ENCODE assay signal across 9 mouse cellular contexts in the genomic region with DNA sequence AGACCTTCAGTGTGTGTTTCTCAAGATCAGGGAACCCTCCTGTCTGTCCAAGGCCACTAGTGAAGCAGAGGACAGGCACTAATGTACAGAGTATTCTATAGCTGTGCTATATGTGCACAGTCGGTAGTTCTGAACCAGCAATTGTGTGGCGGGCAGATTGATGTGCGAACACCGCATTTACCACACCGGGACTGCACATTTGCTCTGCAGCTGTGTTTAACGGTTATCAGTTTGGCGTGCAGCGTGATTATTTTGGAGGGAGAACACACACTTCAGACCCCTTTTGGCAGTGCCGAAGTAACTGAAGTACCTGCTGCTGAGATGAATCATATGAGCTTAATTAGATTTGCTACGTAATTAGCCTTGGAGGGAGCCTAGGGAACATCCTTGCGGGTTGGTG.
A peak's percentile ranks its signal among the peaks of the same experiment; 100 is the strongest.
DNase-seq lines count a peak whose midpoint lies in the region; ATAC-seq and TF ChIP-seq lines count a peak whose summit lies in the region.
"Had no signal": no experiment of that assay in that cellular context is flagged by ENCODE, and none has a peak within 500 bp of the region (broad histone marks: within the 10 kb centered on the region; RNA-seq: fewer than 3 reads in every experiment).

No protein-coding gene starts in this region.

- no peak overlapping the region for H3K4me3 ChIP-seq in myocyte
- H3K4me3 ChIP-seq: liver, embryonic 15.5 days had no signal

- H3ac ChIP-seq in myocyte (ENCODE audit: control insufficient read depth, insufficient read length), result no peak overlapping the region

- H3K27me3 ChIP-seq in myocyte (ENCODE audit: control insufficient read depth, insufficient read depth, insufficient read length), result no peaks in the 10 kb centered on the region
- H3K27me3 ChIP-seq: liver, embryonic 15.5 days had no signal

- H3K79me2 ChIP-seq in myocyte (ENCODE audit: control insufficient read depth, insufficient read depth), result no peaks in the 10 kb centered on the region

- H3K36me3 ChIP-seq in myocyte (ENCODE audit: control insufficient read depth, insufficient read depth), result no peaks in the 10 kb centered on the region
- H3K36me3 ChIP-seq: liver, embryonic 15.5 days had no signal

- TF ChIP-seq POLR2A in myocyte (IDR thresholded peaks at IDR 0.05; ENCODE audit: insufficient read length, low read depth), result no peak

- no peak for ATAC-seq in activated CD4-positive, CD25-positive, alpha-beta regulatory T cell, adult 4 months

- H3K4me2 ChIP-seq in myocyte (ENCODE audit: low read depth), result peak overlapping the region; percentile 15
- H3K4me2 ChIP-seq: liver, embryonic 15.5 days had no signal

- intact Hi-C loops in left cerebral cortex, postnatal 25 days (cut with DNase I), result loop anchor here (5.0 kb wide), 1 partner anchor 87 kb away; no protein-coding TSS in a partner anchor
- intact Hi-C loops in left cerebral cortex, postnatal 4 days (cut with DNase I), result no loop called here
- intact Hi-C loops in heart, postnatal 10 days (cut with DNase I), result loop anchor here (5.0 kb wide), 1 partner anchor 153 kb away; no protein-coding TSS in a partner anchor

- peak; percentile 5 for DNase-seq in adrenal gland, postnatal 10 days
- DNase-seq in adrenal gland, postnatal 25 days, result no peak
- DNase-seq in left cerebral cortex, postnatal 25 days (ENCODE audit: low spot score in 2 of 2), result peak; percentile 46 to 50
- DNase-seq in left cerebral cortex, postnatal 4 days, result no peak
- DNase-seq in heart, postnatal 10 days, result peak; percentile 50 to 55
- DNase-seq in thymus, postnatal 25 days, result no peak

TF ChIP-seq in myocyte, 11 proteins besides CTCF, POLR2A, EP300 and RAD21:
- no peak for TF ChIP-seq REST (IDR thresholded peaks at IDR 0.05; ENCODE audit: insufficient read depth, insufficient read length)
- TF ChIP-seq MYOG (IDR thresholded peaks at IDR 0.05; ENCODE audit: control insufficient read depth in 1 of 3, insufficient read depth in 1 of 3, insufficient read length in 2 of 3, low read depth in 2 of 3), result no peak
- TF ChIP-seq TCF12 (IDR thresholded peaks at IDR 0.05; ENCODE audit: insufficient read depth, poor library complexity, severe bottlenecking), result no peak
- no peak for TF ChIP-seq E2F4 (IDR thresholded peaks at IDR 0.05; ENCODE audit: insufficient read depth)
- TF ChIP-seq MAX (IDR thresholded peaks at IDR 0.05; ENCODE audit: low read depth), result no peak
- no peak for TF ChIP-seq TCF3 (IDR thresholded peaks at IDR 0.05; ENCODE audit: insufficient read length, low read depth)
- TF ChIP-seq POLR2AphosphoS2 (IDR thresholded peaks at IDR 0.05; ENCODE audit: insufficient read length, low read depth), result no peak
- TF ChIP-seq USF1 (IDR thresholded peaks at IDR 0.05; ENCODE audit: low read depth), result no peak
- no peak for TF ChIP-seq SRF (IDR thresholded peaks at IDR 0.05; ENCODE audit: control insufficient read depth, insufficient read length, low read depth)
- no peak for TF ChIP-seq MYOD1 (IDR thresholded peaks at IDR 0.05; ENCODE audit: control insufficient read depth in 1 of 3, insufficient read length in 2 of 3, low read depth in 2 of 3)
- no peak for TF ChIP-seq CEBPB (IDR thresholded peaks at IDR 0.05; ENCODE audit: insufficient read depth, poor library complexity, severe bottlenecking)

Comparison
In these comparisons a context has a peak if more than half of its experiments do, and no peak if none do; other contexts are left out.
1. DNase-seq: peak in adrenal gland, postnatal 10 days (single experiment), left cerebral cortex, postnatal 25 days (2 of 2) and heart, postnatal 10 days (2 of 2); none in adrenal gland, postnatal 25 days (single experiment), left cerebral cortex, postnatal 4 days (single experiment) and thymus, postnatal 25 days (single experiment).